Mouse (Mus musculus) intestine, postnatal 0 days (tissue): Measurements from ENCODE around the gene Zfr. TPM values are rescaled to one million over a fixed set of nuclear protein-coding genes. Genes with fewer than 3 reads are reported as not detected.

ENCODE experiments used
- ATAC-seq: fragments of 200-750 bp; cut with Nextera tagmentation; 2 replicates; pipeline ENCODE4 v1.8.0; 2017; ENCODE audit warnings: mild to moderate bottlenecking, moderate TSS enrichment, moderate library complexity
- H3K27ac ChIP-seq: fragments of 300-500 bp; sonication (generic); 2 replicates; pipeline ENCODE4 v1.5.1; 2014; ENCODE audit warnings: mild to moderate bottlenecking, low read depth, low read length, moderate library complexity
- H3K27me3 ChIP-seq: fragments of 300-500 bp; sonication (generic); replicated peaks from 2 replicates; pipeline ENCODE4 v1.6.1; 2014; ENCODE audit warnings: low read length, mixed read lengths; ENCODE audit not compliant: control insufficient read depth, insufficient read depth
- H3K36me3 ChIP-seq: fragments of 300-500 bp; sonication (generic); 2 replicates; pipeline ENCODE4 v1.6.1; 2014; ENCODE audit warnings: mild to moderate bottlenecking, moderate library complexity; ENCODE audit not compliant: control insufficient read depth, insufficient read depth
- H3K4me1 ChIP-seq: fragments of 300-500 bp; sonication (generic); replicated peaks from 2 replicates; pipeline ENCODE4 v1.6.1; 2014; ENCODE audit warnings: antibody characterized with exemption, low read length, mixed read lengths; ENCODE audit not compliant: control insufficient read depth, insufficient read depth
- H3K4me2 ChIP-seq: fragments of 300-500 bp; sonication (generic); replicated peaks from 2 replicates; pipeline ENCODE4 v1.6.1; 2014; ENCODE audit warnings: low read depth, mild to moderate bottlenecking, moderate library complexity
- H3K4me3 ChIP-seq: fragments of 300-500 bp; sonication (generic); 2 replicates; pipeline ENCODE4 v1.5.1; 2014; ENCODE audit warnings: low read depth, low read length
- H3K9ac ChIP-seq: fragments of 300-500 bp; sonication (generic); 2 replicates; pipeline ENCODE4 v1.6.1; 2014; ENCODE audit warnings: mild to moderate bottlenecking, low read depth, low read length
- H3K9me3 ChIP-seq: fragments of 300-500 bp; sonication (generic); 2 replicates; pipeline ENCODE4 v1.6.1; 2016; ENCODE audit warnings: mixed run types; ENCODE audit not compliant: control insufficient read depth
- CTCF ChIP-seq: sonication (generic); IDR thresholded peaks from 2 replicates; pipeline ENCODE4 v1.5.1; 2016; ENCODE audit warnings: low read depth, mild to moderate bottlenecking, control low read depth, antibody characterized with exemption, moderate library complexity
- WGBS: fragments of 180-500 bp; shearing (Covaris S2); extraction: QIAGEN DNeasy Blood & Tissue Kit; methylation state at CpG from one replicate; pipeline ENCODE4 v1.1.7; 2014; 5-methylcytosine and 5-hydroxymethylcytosine counted together
- polyA plus RNA-seq: library from polyadenylated mRNA; unstranded; fragments of >200 nt; fragmentation: Nextera tagmentation; extraction: Ambion mirVana; gene quantifications from 2 replicates; pipeline ENCODE4 v1.2.1, GENCODE M21; 2015

Gene Zfr
- polyA plus RNA-seq, 1 experiment from 2014 or later, result 47.9 TPM

DNA sequence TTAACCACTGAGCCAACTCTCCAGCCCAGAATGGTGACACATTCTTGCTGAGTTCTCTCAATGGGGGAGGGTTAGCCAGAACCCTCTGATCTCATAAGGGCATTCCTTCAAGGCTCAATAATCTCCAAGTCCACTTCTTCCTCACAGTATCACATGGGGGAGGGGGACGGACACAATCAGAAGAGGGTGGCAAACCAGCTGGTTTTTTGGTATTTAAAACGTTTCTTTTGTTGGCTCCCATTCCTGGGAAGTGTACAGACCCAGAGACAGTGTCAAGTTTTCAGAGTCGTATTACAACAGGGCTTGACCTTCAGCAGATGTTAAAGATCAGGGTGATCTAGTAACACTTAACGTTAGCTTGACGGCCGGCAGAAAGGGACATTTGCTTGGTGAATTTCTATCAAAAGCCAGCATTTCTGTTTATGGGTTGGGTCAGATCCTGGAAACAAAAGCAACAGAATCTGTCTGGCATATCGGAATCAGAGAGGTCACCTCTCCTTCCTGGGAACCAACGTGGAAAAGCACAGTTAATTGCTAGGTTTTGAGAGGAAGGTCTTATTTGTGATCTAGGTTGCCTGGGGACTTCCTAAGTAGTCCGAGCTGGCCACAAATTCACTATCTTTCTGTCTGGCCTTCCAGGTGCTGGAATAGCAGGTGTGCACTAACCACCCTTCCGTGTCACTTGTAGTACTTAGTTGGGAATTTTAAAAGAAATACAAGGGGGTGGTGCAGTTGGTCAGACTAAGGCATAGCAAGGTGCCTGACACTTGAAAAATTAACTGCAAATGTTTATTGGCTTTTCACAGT lies 86.1 kb downstream of the Zfr start:
- Histone ChIP-seq H3K4me2 (peak overlapping the region; percentile 63), H3K9ac (no peak overlapping the region), H3K36me3 (no peaks in the 10 kb centered on the region), H3K4me1 (peaks cover 7% of the 10 kb centered on the region; the same call in 1 of the 2 replicates), H3K4me3 (peak overlapping the region; percentile 98), H3K27me3 (no peaks in the 10 kb centered on the region), H3K9me3 (no peaks in the 10 kb centered on the region), H3K27ac (peak overlapping the region; percentile 96; the same call in 1 of the 2 replicates)
- ATAC-seq, result no peak
- 20% methylated on average over 10 of the region's 10 CpGs for WGBS
- TF ChIP-seq CTCF, result no peak

DNA sequence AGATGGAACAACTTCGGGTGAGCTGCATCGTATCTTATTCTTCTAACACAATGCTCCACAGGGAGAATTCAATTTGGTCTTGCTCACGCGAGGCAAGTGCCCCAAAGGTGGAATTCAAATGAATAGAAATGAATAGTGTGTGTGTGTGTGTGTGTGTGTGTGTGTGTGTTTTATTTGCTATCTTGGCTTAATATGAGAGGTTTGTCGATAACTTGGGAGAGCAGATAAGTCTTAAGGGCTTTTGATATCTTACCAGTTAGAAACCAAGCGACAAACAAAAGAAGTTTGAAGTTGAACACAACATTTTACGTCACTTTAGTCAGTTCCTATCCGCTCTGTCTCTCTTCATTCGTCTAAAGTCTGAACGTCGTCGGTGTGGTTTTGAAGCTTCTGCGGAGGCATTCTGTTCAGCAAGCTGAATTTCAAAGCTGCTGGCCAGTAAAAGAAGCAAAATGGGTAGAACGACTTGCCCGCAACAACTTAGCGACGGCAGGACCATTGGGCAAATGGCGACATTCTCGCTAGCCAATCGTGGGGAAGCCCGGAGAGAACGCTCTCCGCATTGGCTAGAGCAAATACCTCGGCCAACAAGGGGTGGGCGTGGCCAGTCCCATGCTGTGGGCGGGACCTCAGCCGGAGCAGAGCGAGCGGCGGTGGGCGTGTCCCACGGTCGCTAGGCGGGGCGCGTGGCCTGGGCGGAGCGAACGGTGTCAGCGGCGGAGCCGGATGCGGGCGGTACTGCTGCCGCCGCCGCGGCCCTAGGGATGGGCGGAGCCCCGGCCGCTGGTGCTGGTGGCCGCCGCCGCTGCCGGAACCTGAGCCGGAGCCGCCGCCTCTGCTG lies 86.9 kb downstream of the Zfr start, which contains the start of gene Mtmr12:
Mtmr12 (plus strand) TSS at position 710 of the 841 bp plus-strand sequence.
- Histone ChIP-seq H3K9ac (peak within 1 kb of the TSS; percentile 95), H3K4me2 (peak within 1 kb of the TSS; percentile 68)

DNA sequence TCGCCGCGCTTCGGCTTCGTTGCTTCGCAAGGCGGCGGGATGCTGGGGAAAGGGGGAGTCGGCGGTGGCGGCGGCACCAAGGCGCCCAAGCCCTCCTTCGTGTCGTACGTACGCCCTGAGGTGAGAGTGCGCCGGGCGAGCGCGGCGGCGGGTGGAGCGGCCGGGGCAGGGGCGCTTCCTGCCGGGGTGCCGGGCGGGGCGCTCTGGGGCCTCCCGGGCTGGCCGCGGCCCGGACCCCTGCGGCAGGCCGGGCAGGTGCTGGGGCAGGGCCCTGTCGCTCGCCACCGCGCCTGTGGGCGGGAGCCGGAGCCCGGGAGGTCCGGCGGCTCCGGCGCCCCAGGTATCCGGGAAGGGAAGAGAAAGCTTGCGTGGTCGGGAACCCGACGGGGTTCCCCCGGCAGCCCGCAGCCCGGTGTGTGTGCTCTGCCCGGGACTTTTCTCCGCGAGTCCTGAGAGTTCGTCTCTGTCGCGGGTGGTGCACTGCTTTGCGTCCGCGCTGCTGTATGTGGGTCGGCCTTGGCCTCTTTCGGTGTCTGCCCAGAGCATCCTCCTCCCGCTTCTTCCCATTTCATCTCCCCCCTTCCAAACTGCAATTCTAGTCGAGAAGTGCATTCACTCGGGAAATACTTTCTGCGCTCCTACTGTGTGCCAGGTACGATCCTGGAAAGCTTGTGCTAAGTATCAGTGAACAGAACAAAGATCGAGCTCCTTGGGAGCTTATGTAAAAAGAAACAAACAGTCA lies 87.7 kb downstream of the Zfr start:
- under 1% methylated on average over 59 of the region's 73 CpGs for WGBS
- no peaks in the 10 kb centered on the region for H3K27me3 ChIP-seq
- TF ChIP-seq CTCF, result 0 out of 2 replicates have a peak, but pooled peaks have one; percentile 0
- peak overlapping the region; percentile 95 for H3K9ac ChIP-seq
- H3K36me3 ChIP-seq, result no peaks in the 10 kb centered on the region
- H3K4me2 ChIP-seq, result peak overlapping the region; percentile 68
- peak overlapping the region; percentile 96 for H3K27ac ChIP-seq
- ATAC-seq, result peak; percentile 74
- H3K4me3 ChIP-seq, result peak overlapping the region; percentile 98
- H3K9me3 ChIP-seq, result no peaks in the 10 kb centered on the region
- H3K4me1 ChIP-seq, result peaks cover 7% of the 10 kb centered on the region; the same call in 1 of the 2 replicates

More for the DNA sequence above, 86.9 kb downstream of the Zfr start, which contains the start of gene Mtmr12:
- ATAC-seq, result peak; percentile 98
- Histone ChIP-seq H3K27me3 (no peaks in the 10 kb centered on the region), H3K9me3 (no peaks in the 10 kb centered on the region), H3K4me1 (peaks cover 7% of the 10 kb centered on the region; the same call in 1 of the 2 replicates), H3K27ac (peak within 1 kb of the TSS; percentile 96), H3K4me3 (peak within 1 kb of the TSS; percentile 98), H3K36me3 (no peaks in the 10 kb centered on the region)
- TF ChIP-seq CTCF, result 0 out of 2 replicates have a peak, but pooled peaks have one; percentile 20
- WGBS, result under 1% methylated on average over 46 of the region's 58 CpGs

DNA sequence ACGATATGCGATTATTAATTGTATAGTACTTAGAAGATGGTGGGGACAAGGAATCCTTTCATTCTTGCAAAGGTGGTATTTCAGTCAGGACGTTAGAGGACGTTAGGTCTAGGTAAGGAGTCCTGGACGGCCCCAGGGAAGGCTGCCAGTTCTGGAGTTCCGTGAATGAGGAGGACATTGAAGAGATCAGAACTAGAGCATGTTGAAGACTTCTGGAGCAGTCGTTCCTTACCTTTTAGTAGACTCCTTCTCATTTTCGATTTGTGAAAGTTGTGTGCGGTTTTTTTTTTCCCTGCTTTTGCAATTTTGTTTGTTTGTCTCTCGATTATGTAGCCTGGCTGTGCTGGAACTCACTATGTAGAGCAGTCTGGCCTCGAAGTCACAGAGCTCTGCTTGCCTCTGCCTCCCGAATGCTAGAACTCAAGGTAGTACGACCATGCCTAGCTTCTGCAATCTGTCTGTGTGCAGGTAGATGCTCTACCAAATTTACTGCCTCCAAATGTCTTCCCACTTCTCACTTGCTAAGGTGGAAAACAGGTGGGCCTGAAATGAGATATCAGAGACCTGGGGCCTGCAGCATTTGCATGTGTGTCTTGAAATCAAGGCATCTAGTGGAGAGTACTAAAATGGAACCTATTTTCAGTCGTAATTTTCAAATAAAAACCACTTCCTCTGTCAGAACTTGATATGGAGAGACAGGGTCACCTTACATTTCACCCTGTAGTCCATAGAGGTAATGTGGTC lies 88.4 kb downstream of the Zfr start:
- Histone ChIP-seq H3K4me1 (peaks cover 7% of the 10 kb centered on the region; the same call in 1 of the 2 replicates), H3K27ac (0 out of 2 replicates have a peak overlapping the region, but pooled peaks have one; percentile 9), H3K4me2 (peak overlapping the region; percentile 68), H3K9ac (peak overlapping the region; percentile 95), H3K9me3 (no peaks in the 10 kb centered on the region), H3K27me3 (no peaks in the 10 kb centered on the region), H3K36me3 (no peaks in the 10 kb centered on the region), H3K4me3 (peak overlapping the region; percentile 98)
- WGBS, result 19% methylated on average over 14 of the region's 14 CpGs
- TF ChIP-seq CTCF, result no peak
- no peak for ATAC-seq

DNA sequence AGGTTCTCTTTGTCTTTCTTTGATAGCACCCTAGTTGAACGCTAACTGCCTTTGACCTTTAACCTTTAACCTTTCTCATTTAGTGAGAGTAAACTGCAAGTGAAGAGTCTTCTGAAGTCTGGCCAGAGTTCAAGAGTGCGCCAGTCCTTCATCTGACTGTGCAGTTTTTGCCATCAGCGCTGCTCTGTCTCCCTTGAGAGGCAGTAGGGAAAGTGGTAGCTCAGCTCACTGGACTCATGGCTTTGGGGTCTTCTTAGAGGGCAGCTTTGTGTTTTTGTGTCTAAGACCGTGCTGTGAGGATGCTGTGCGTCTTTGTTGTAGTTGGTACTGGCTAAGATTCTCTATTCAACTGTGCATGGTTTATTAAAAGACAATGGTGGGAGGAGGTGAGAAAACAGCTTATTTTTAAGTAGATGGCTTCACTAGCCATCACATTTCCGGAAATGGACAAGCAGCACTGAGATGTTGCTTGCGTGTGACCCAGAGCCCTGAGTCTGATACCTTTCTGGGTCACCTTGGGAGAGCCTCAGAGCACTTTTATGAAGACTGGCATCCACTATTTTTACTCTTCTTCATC lies 89.1 kb downstream of the Zfr start:
- ATAC-seq, result no peak
- Histone ChIP-seq H3K27me3 (no peaks in the 10 kb centered on the region), H3K4me3 (peak overlapping the region; percentile 98; the same call in 1 of the 2 replicates), H3K9ac (no peak overlapping the region), H3K9me3 (no peaks in the 10 kb centered on the region), H3K27ac (no peak overlapping the region), H3K4me1 (peaks cover 7% of the 10 kb centered on the region; the same call in 1 of the 2 replicates), H3K4me2 (peak overlapping the region; percentile 68), H3K36me3 (no peaks in the 10 kb centered on the region)
- 63% methylated on average over 7 of the region's 7 CpGs for WGBS
- TF ChIP-seq CTCF, result no peak
